Mouse (Mus musculus) forebrain, embryonic 11.5 days (tissue): Measurements from ENCODE around the gene Lmx1b. TPM values are rescaled to one million over a fixed set of nuclear protein-coding genes. Genes with fewer than 3 reads are reported as not detected.
A peak's percentile ranks its signal among the peaks of the same experiment; 100 is the strongest.

Experiments
- ATAC-seq: fragments of 200-750 bp; cut with Nextera tagmentation; replicated peaks from 2 replicates; pipeline ENCODE4 v1.8.0; 2017; ENCODE audit warnings: moderate TSS enrichment; ENCODE audit not compliant: low FRiP score
- DNase-seq: peaks from one replicate; pipeline ENCODE4 v3.0.0-alpha.2; 2017; ENCODE audit warnings: low spot score
- H3K27ac ChIP-seq: fragments of 300-500 bp; sonication (generic); 2 replicates; pipeline ENCODE4 v1.5.1; 2014; ENCODE audit warnings: low read depth, low read length
- H3K27me3 ChIP-seq: fragments of 300-500 bp; sonication (generic); 2 replicates; pipeline ENCODE4 v1.6.1; 2014; ENCODE audit warnings: mild to moderate bottlenecking, low read length, mixed read lengths; ENCODE audit not compliant: control insufficient read depth, insufficient read depth
- H3K36me3 ChIP-seq: fragments of 300-500 bp; sonication (generic); 2 replicates; pipeline ENCODE4 v1.6.1; 2014; ENCODE audit warnings: mild to moderate bottlenecking, low read length, moderate library complexity, mixed read lengths; ENCODE audit not compliant: control insufficient read depth, insufficient read depth
- H3K4me1 ChIP-seq: fragments of 300-500 bp; sonication (generic); replicated peaks from 2 replicates; pipeline ENCODE4 v1.6.1; 2014; ENCODE audit warnings: low read length, mixed read lengths; ENCODE audit not compliant: control insufficient read depth, insufficient read depth
- H3K4me2 ChIP-seq: fragments of 300-500 bp; sonication (generic); 2 replicates; pipeline ENCODE4 v1.6.1; 2014; ENCODE audit warnings: low read depth, mild to moderate bottlenecking, low read length, moderate library complexity, mixed read lengths; ENCODE audit not compliant: severe bottlenecking
- H3K4me3 ChIP-seq: fragments of 300-500 bp; sonication (generic); 2 replicates; pipeline ENCODE4 v1.5.1; 2014; ENCODE audit warnings: low read depth, low read length
- H3K9ac ChIP-seq: fragments of 300-500 bp; sonication (generic); 2 replicates; pipeline ENCODE4 v1.6.1; 2014; ENCODE audit warnings: low read length
- H3K9me3 ChIP-seq: fragments of 300-500 bp; sonication (generic); 2 replicates; pipeline ENCODE4 v1.6.1; 2016; ENCODE audit warnings: low read length, mixed read lengths; ENCODE audit not compliant: control insufficient read depth
- WGBS: fragments of 180-500 bp; shearing (Covaris S2); extraction: QIAGEN DNeasy Blood & Tissue Kit; methylation state at CpG from one replicate; pipeline ENCODE4 v1.1.7; 2014; 5-methylcytosine and 5-hydroxymethylcytosine counted together
- polyA plus RNA-seq: library from polyadenylated mRNA; unstranded; fragments of >200 nt; fragmentation: Nextera tagmentation; extraction: Ambion mirVana; gene quantifications from 2 replicates; pipeline ENCODE4 v1.2.1, GENCODE M21; 2014

Lmx1b gene
- polyA plus RNA-seq, 1 experiment from 2014 or later, result 1.0 TPM

DNA sequence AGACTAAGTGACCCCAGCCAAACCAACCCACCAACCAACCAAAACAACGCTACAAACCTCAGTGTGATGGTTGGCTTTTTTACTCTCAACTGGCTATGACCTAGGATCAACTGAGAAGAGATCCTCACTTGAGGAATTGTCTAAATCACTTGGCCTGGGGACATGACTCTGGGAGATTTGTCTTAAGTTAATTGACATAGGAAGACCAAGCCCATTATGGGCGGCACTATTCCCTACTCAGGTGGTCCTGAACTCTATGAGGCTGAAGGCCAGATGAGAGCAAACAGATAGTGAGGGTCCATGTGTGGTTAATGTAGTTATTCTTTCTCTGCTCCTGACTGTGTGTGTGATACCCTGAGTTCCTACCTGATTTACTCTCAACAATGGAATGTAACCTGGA is 92.7 kb downstream of the Lmx1b start:
- H3K9me3 ChIP-seq, result no peaks in the 10 kb centered on the region
- no peak overlapping the region for H3K4me3 ChIP-seq
- peaks cover 34% of the 10 kb centered on the region for H3K27me3 ChIP-seq
- peaks cover 18% of the 10 kb centered on the region; the same call in 1 of the 2 replicates for H3K4me1 ChIP-seq
- no peak overlapping the region for H3K9ac ChIP-seq
- no peak for ATAC-seq
- WGBS, result 93% methylated on average over 2 of the region's 2 CpGs
- H3K4me2 ChIP-seq, result no peak overlapping the region
- H3K27ac ChIP-seq, result no peak overlapping the region
- H3K36me3 ChIP-seq, result no peaks in the 10 kb centered on the region
- no peak for DNase-seq

GRCm38 (mm10) chr2:33546879-33547278 is 93.4 kb downstream of the Lmx1b start:
- no peaks in the 10 kb centered on the region for H3K9me3 ChIP-seq
- H3K4me3 ChIP-seq, result no peak overlapping the region
- no peak overlapping the region for H3K9ac ChIP-seq
- no peak for DNase-seq
- ATAC-seq, result peak; percentile 40; the same call in 1 of the 2 replicates
- H3K4me1 ChIP-seq, result peaks cover 18% of the 10 kb centered on the region; the same call in 1 of the 2 replicates
- H3K4me2 ChIP-seq, result no peak overlapping the region
- peaks cover 34% of the 10 kb centered on the region for H3K27me3 ChIP-seq
- WGBS, result 31% methylated on average over 6 of the region's 6 CpGs
- no peaks in the 10 kb centered on the region for H3K36me3 ChIP-seq
- H3K27ac ChIP-seq, result no peak overlapping the region

DNA sequence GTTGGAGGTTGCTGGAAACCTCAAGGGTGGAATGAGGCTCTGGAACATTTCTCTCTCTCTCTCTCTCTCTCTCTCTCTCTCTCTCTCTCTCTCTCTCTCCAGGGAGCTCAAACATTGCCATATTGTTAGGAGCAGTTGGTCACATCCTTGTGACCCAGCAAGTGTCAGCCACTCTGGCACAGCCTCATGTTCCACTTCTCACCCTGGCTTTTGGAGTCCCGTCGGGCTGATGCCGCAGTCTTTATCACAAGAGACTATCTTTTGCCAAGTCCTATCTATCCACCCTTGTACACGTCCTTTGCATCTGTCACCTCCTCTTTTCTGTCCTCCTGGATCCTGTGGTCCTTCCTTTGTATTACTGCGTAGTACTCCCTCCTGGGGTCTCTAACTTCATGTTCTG is 94.3 kb downstream of the Lmx1b start:
- WGBS, result 89% methylated on average over 5 of the region's 5 CpGs
- DNase-seq, result no peak
- Histone ChIP-seq H3K4me2 (no peak overlapping the region), H3K27me3 (peaks cover 34% of the 10 kb centered on the region), H3K4me1 (peaks cover 18% of the 10 kb centered on the region; the same call in 1 of the 2 replicates), H3K9me3 (no peaks in the 10 kb centered on the region), H3K36me3 (no peaks in the 10 kb centered on the region), H3K9ac (no peak overlapping the region), H3K27ac (no peak overlapping the region), H3K4me3 (no peak overlapping the region)
- ATAC-seq, result no peak

GRCm38 (mm10) chr2:33544781-33545566 is 95.3 kb downstream of the Lmx1b start:
- Histone ChIP-seq H3K4me2 (peak overlapping the region; percentile 83), H3K4me1 (peaks cover 18% of the 10 kb centered on the region; the same call in 1 of the 2 replicates), H3K4me3 (peak overlapping the region; percentile 41), H3K27me3 (peaks cover 34% of the 10 kb centered on the region), H3K9me3 (no peaks in the 10 kb centered on the region), H3K9ac (peak overlapping the region; percentile 3; the same call in 1 of the 2 replicates), H3K27ac (no peak overlapping the region), H3K36me3 (no peaks in the 10 kb centered on the region)
- DNase-seq (peak; percentile 51), ATAC-seq (no peak)
- WGBS, result 18% methylated on average over 16 of the region's 16 CpGs

GRCm38 (mm10) chr2:33544203-33544762 is 96.0 kb downstream of the Lmx1b start:
- no peaks in the 10 kb centered on the region for H3K36me3 ChIP-seq
- peak overlapping the region; percentile 83 for H3K4me2 ChIP-seq
- ATAC-seq (no peak), DNase-seq (peak; percentile 55)
- H3K4me1 ChIP-seq, result peaks cover 18% of the 10 kb centered on the region; the same call in 1 of the 2 replicates
- no peak overlapping the region for H3K27ac ChIP-seq
- no peaks in the 10 kb centered on the region for H3K9me3 ChIP-seq
- WGBS, result under 1% methylated on average over 42 of the region's 43 CpGs
- H3K27me3 ChIP-seq, result peaks cover 34% of the 10 kb centered on the region
- H3K9ac ChIP-seq, result peak overlapping the region; percentile 56
- H3K4me3 ChIP-seq, result peak overlapping the region; percentile 41

- 2% methylated on average over 25 of the region's 38 CpGs for WGBS
- H3K4me2 ChIP-seq, result peak overlapping the region; percentile 83
Measured at GRCm38 (mm10) chr2:33543429-33544202, 96.7 kb downstream of the Lmx1b start.

GRCm38 (mm10) chr2:33542696-33543428 is 97.4 kb downstream of the Lmx1b start:
- Histone ChIP-seq H3K4me1 (peaks cover 18% of the 10 kb centered on the region; the same call in 1 of the 2 replicates), H3K27me3 (peaks cover 36% of the 10 kb centered on the region), H3K4me3 (peak overlapping the region; percentile 41; the same call in 1 of the 2 replicates), H3K9me3 (no peaks in the 10 kb centered on the region), H3K9ac (no peak overlapping the region), H3K4me2 (peak overlapping the region; percentile 83), H3K36me3 (no peaks in the 10 kb centered on the region), H3K27ac (no peak overlapping the region; the same call in 1 of the 2 replicates)
- ATAC-seq (peak; percentile 18; the same call in 1 of the 2 replicates), DNase-seq (peak; percentile 79)
- WGBS, result 2% methylated on average over 11 of the region's 11 CpGs

More at GRCm38 (mm10) chr2:33543429-33544202, 96.7 kb downstream of the Lmx1b start:
- ATAC-seq (peak; percentile 71), DNase-seq (peak; percentile 68)
- Histone ChIP-seq H3K36me3 (no peaks in the 10 kb centered on the region), H3K9ac (peak overlapping the region; percentile 56), H3K9me3 (no peaks in the 10 kb centered on the region), H3K27me3 (peaks cover 36% of the 10 kb centered on the region), H3K4me1 (peaks cover 18% of the 10 kb centered on the region; the same call in 1 of the 2 replicates), H3K4me3 (peak overlapping the region; percentile 41), H3K27ac (no peak overlapping the region; the same call in none of the 2 replicates)
